Mouse (Mus musculus) heart, postnatal 10 days (tissue): Measurements from ENCODE around the gene Tfcp2. TPM values are rescaled to one million over a fixed set of nuclear protein-coding genes. Genes with fewer than 3 reads are reported as not detected.
A peak's percentile ranks its signal among the peaks of the same experiment; 100 is the strongest.

Experiments
- DNase-seq, 2 experiments: peaks; one replicate each; pipeline ENCODE4 v3.0.0; 2021
- intact Hi-C: fragments of 180-260 bp; cut with DNase I; formaldehyde crosslinking; loops from one replicate; pipeline ENCODE4 v1.15.1; 2025
- total RNA-seq, 2 experiments: library from RNA; stranded (reverse); gene quantifications; 2 replicates each; pipeline ENCODE4 v1.2.3; 2021

Gene Tfcp2
- 10 to 100 TPM; 13.3 to 15.0 TPM for total RNA-seq

GRCm38 (mm10) chr15:100551326-100552307, at the start of gene Tfcp2:
TSS of gene Tfcp2 (minus strand) at chr15:100552008.
- intact Hi-C loops, result no loop called here
- peak; percentile 99 for DNase-seq

GRCm38 (mm10) chr15:100600696-100601272, 49.0 kb upstream of the Tfcp2 start:
- intact Hi-C loops, result no loop called here

GRCm38 (mm10) chr15:100600047-100600695, 48.4 kb upstream of the Tfcp2 start:
- intact Hi-C loops, result no loop called here
- DNase-seq, result peak; percentile 83 to 87

More at GRCm38 (mm10) chr15:100600696-100601272, 49.0 kb upstream of the Tfcp2 start:
- DNase-seq, result no peak

- intact Hi-C loops, result loop anchor here (2.0 kb wide), 1 partner anchor 13 kb away; no protein-coding TSS in a partner anchor
- DNase-seq, result peak; percentile 62 to 73
Observed at GRCm38 (mm10) chr15:100599276-100600046, 47.7 kb upstream of the Tfcp2 start, which contains the start of gene Pou6f1. TSS of gene Pou6f1 (minus strand) at chr15:100599984.

GRCm38 (mm10) chr15:100598883-100599275, 47.1 kb upstream of the Tfcp2 start:
- DNase-seq, result peak; percentile 62 to 69
- intact Hi-C loops, result loop anchor here (2.0 kb wide), 1 partner anchor 14 kb away; no protein-coding TSS in a partner anchor

- no peak for DNase-seq
- intact Hi-C loops, result loop anchor here (2.0 kb wide), 1 partner anchor 14 kb away; no protein-coding TSS in a partner anchor
Observed at GRCm38 (mm10) chr15:100598287-100598882, 46.6 kb upstream of the Tfcp2 start.

- DNase-seq, result no peak
- intact Hi-C loops, result no loop called here
Observed at GRCm38 (mm10) chr15:100592817-100593216, 41.0 kb upstream of the Tfcp2 start.

- intact Hi-C loops, result no loop called here
- peak in 1 of 2 experiments; percentile 20 for DNase-seq
Observed at GRCm38 (mm10) chr15:100590436-100590835, 38.6 kb upstream of the Tfcp2 start.

GRCm38 (mm10) chr15:100588297-100588696, 36.5 kb upstream of the Tfcp2 start:
- intact Hi-C loops, result no loop called here
- DNase-seq, result no peak

- intact Hi-C loops, result no loop called here
- no peak for DNase-seq
Observed at GRCm38 (mm10) chr15:100587166-100587565, 35.4 kb upstream of the Tfcp2 start.

- intact Hi-C loops, result no loop called here
- no peak for DNase-seq
Observed at GRCm38 (mm10) chr15:100585931-100586330, 34.1 kb upstream of the Tfcp2 start.

- intact Hi-C loops, result no loop called here
- no peak for DNase-seq
Observed at GRCm38 (mm10) chr15:100580108-100580507, 28.3 kb upstream of the Tfcp2 start.

GRCm38 (mm10) chr15:100577972-100578371, 26.2 kb upstream of the Tfcp2 start:
- DNase-seq, result no peak
- intact Hi-C loops, result no loop called here

GRCm38 (mm10) chr15:100576810-100577209, 25.0 kb upstream of the Tfcp2 start:
- intact Hi-C loops, result no loop called here
- no peak for DNase-seq

- intact Hi-C loops, result no loop called here
- no peak for DNase-seq
Observed at GRCm38 (mm10) chr15:100576392-100576791, 24.6 kb upstream of the Tfcp2 start.

GRCm38 (mm10) chr15:100575366-100575765, 23.6 kb upstream of the Tfcp2 start:
- DNase-seq, result no peak
- intact Hi-C loops, result no loop called here

GRCm38 (mm10) chr15:100574378-100574777, 22.6 kb upstream of the Tfcp2 start:
- DNase-seq, result peak; percentile 14 to 40

GRCm38 (mm10) chr15:100573946-100574345, 22.1 kb upstream of the Tfcp2 start:
- DNase-seq, result peak; percentile 19 to 41
- intact Hi-C loops, result no loop called here

More at GRCm38 (mm10) chr15:100574378-100574777, 22.6 kb upstream of the Tfcp2 start:
- intact Hi-C loops, result no loop called here

GRCm38 (mm10) chr15:100569239-100569638, 17.4 kb upstream of the Tfcp2 start:
- intact Hi-C loops, result no loop called here
- DNase-seq, result no peak

GRCm38 (mm10) chr15:100566531-100566930, 14.7 kb upstream of the Tfcp2 start:
- DNase-seq, result no peak
- intact Hi-C loops, result no loop called here
